Mouse (Mus musculus) hematopoietic stem cell, adult 5-6 weeks (primary cell): ENCODE data around the gene Ccdc189. TPM values are rescaled to one million over a fixed set of nuclear protein-coding genes. Genes with fewer than 3 reads are reported as not detected.

Source experiments
- ATAC-seq, 2 experiments: fragments of 125-278 bp in 1 of 2; replicated peaks in 1 of 2; 2 replicates each; pipeline ENCODE4 v1.8.0; 2016 to 2017; ENCODE audit warnings: inconsistent platforms in 2 of 2, mild to moderate bottlenecking in 2 of 2, moderate number of reproducible peaks in 2 of 2, low read depth in 1 of 2, moderate TSS enrichment in 1 of 2; ENCODE audit not compliant: low FRiP score in 2 of 2, poor library complexity in 2 of 2, severe bottlenecking in 2 of 2, insufficient read depth in 1 of 2, low TSS enrichment in 1 of 2
- total RNA-seq: library from RNA; stranded (forward); fragments of 172-1452, 232-1000 nt; gene quantifications from 2 replicates; pipeline ENCODE4 v1.2.3, GENCODE M21; 2017

Ccdc189 gene
- total RNA-seq, 1 experiment from 2014 or later = 3.6 TPM

DNA sequence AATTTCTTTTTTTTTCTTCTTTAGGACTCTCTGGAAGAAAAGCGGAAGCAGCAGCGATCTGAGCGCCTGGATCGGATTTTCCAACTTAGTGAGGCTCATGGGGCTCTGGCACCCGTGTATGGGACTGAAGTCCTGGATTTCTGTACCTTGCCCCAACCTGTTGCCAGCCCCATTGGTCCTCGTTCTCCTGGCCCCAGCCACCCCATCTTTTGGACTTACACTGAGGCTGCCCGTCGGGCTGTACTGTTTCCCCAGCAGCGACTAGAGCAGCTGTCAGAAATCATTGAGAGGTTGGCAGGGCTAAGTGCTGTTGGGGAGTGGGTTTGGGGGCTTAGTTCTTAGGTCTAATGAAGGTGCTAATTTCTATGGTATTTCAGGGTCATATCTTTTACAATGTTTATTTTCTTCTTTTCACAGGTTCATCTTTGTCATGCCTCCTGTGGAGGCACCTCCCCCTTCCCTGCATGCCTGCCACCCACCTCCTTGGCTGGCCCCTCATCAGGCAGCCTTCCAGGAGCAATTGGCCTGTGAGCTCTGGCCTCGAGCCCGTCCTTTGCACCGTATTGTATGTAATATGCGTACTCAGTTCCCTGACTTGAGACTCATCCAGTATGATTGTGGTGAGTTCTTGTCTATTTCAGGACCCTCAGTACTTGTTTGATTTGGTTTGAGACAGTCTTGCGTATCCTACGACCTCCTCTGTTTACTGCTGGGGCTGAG, 39.1 kb downstream of the Ccdc189 start:
- ATAC-seq = no peak

DNA sequence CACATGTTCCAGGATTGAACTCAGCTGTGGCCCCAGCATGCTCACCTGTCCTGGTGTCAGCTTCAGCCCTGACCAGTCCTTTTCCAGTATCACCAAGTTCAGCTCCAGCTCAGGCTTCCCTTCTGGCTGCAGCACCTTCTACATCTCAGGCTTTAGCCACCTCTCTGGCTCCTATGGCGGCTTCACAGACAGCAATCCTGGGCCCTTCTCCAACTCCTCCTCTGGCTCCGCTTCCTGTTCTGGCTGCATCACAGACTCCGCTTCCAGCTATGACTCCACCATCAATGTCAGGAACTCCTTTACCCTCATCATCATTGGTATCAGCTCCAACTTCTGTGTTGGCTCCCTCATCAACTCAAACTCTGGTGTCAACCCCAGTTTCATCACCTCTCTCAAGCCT, 46.7 kb downstream of the Ccdc189 start:
- ATAC-seq = no peak

Other genes with a start within 250 kb of the Ccdc189 start
- gene Zfp768, start 243.0 kb downstream of the Ccdc189 start, total RNA-seq = 9.1 and 11.1 TPM in 2 replicates
- gene Zfp747, start 212.5 kb downstream of the Ccdc189 start, total RNA-seq = 6.8 TPM in 2 replicates
- 7.4 and 7.8 TPM in 2 replicates for gene 9130019O22Rik, start 201.4 kb downstream of the Ccdc189 start, total RNA-seq
- gene E430018J23Rik, start 195.0 kb downstream of the Ccdc189 start, total RNA-seq = 7.4 and 8.1 TPM in 2 replicates
- 13.1 and 13.9 TPM in 2 replicates for gene Zfp764, start 181.8 kb downstream of the Ccdc189 start, total RNA-seq
- gene Zfp688, start 166.5 kb downstream of the Ccdc189 start, total RNA-seq = 3.7 and 11.5 TPM in 2 replicates
- gene Zfp689, start 139.4 kb downstream of the Ccdc189 start, total RNA-seq = 3.1 and 4.3 TPM in 2 replicates
- 23.6 and 29.6 TPM in 2 replicates for gene Prr14, start 129.0 kb downstream of the Ccdc189 start, total RNA-seq
- gene Fbrs, start 109.4 kb downstream of the Ccdc189 start, total RNA-seq = 15.2 and 27.3 TPM in 2 replicates
- gene Srcap, start 76.6 kb downstream of the Ccdc189 start, total RNA-seq = 24.2 and 38.4 TPM in 2 replicates
- gene Gm42715, start 69.0 kb downstream of the Ccdc189 start, total RNA-seq = 8.9 and 9.1 TPM in 2 replicates
- 0.65 and 9.4 TPM in 2 replicates for gene Tmem265, start 27.2 kb downstream of the Ccdc189 start, total RNA-seq
- 35.7 and 51.0 TPM in 2 replicates for gene Phkg2, start 15.3 kb downstream of the Ccdc189 start, total RNA-seq
- 52.4 and 54.8 TPM in 2 replicates for gene Rnf40, start 172 bp upstream of the Ccdc189 start, total RNA-seq
- 16.1 and 16.8 TPM in 2 replicates for gene Zfp629, start 27.2 kb upstream of the Ccdc189 start, total RNA-seq
- gene Bcl7c, start 120.3 kb upstream of the Ccdc189 start, total RNA-seq = 60.5 and 72.0 TPM in 2 replicates
- 1.3 and 7.7 TPM in 2 replicates for gene Ctf1, start 124.1 kb upstream of the Ccdc189 start, total RNA-seq
- not detected in 2 replicates for gene Ctf2, start 143.6 kb upstream of the Ccdc189 start, total RNA-seq
- 15.1 and 18.5 TPM in 2 replicates for gene Fbxl19, start 155.9 kb upstream of the Ccdc189 start, total RNA-seq
- 25.3 and 34.4 TPM in 2 replicates for gene Orai3, start 181.2 kb upstream of the Ccdc189 start, total RNA-seq
- 12.4 and 15.2 TPM in 2 replicates for gene Setd1a, start 188.1 kb upstream of the Ccdc189 start, total RNA-seq
- not detected in 2 replicates for gene Gm49388, start 197.0 kb upstream of the Ccdc189 start, total RNA-seq
- 30.2 and 35.6 TPM in 2 replicates for gene Hsd3b7, start 212.0 kb upstream of the Ccdc189 start, total RNA-seq
- gene Stx4a, start 235.7 kb upstream of the Ccdc189 start, total RNA-seq = 47.1 and 82.4 TPM in 2 replicates
- gene Stx1b, start 236.0 kb upstream of the Ccdc189 start, total RNA-seq = 0.40 and 1.6 TPM in 2 replicates